In genomic region chr4:33413791-33414190, GRCm38 (mm10) we compare ENCODE assay signal across 16 mouse cellular contexts.
DNase-seq lines count a peak whose midpoint lies in the region; ATAC-seq and TF ChIP-seq lines count a peak whose summit lies in the region.
"Had no signal": no experiment of that assay in that cellular context is flagged by ENCODE, and none has a peak within 500 bp of the region (broad histone marks: within the 10 kb centered on the region; RNA-seq: fewer than 3 reads in every experiment).

No protein-coding gene starts in this region.

- 78% methylated on average over 4 of the region's 4 CpGs for WGBS in kidney, embryonic 15.5 days
- 76% methylated on average over 4 of the region's 4 CpGs for WGBS in heart, postnatal 0 days
- WGBS in stomach, postnatal 0 days: 68% methylated on average over 4 of the region's 4 CpGs

- no peaks in the 10 kb centered on the region for H3K27me3 ChIP-seq in kidney, embryonic 15.5 days
- H3K27me3 ChIP-seq in heart, postnatal 0 days (ENCODE audit: control insufficient read depth, insufficient read depth, low read length): no peaks in the 10 kb centered on the region
- no peaks in the 10 kb centered on the region for H3K27me3 ChIP-seq in stomach, postnatal 0 days (ENCODE audit: control insufficient read depth, insufficient read depth, low read length)
- H3K27me3 ChIP-seq: limb, embryonic 13.5 days; megakaryocyte, embryonic 14.5 days; neural tube, embryonic 15.5 days had no signal

- H3K36me3 ChIP-seq in kidney, embryonic 15.5 days: no peaks in the 10 kb centered on the region; the same call in 1 of the 2 replicates
- no peaks in the 10 kb centered on the region for H3K36me3 ChIP-seq in heart, postnatal 0 days (replicated peaks; ENCODE audit: control insufficient read depth, insufficient read depth, low read length)
- no peaks in the 10 kb centered on the region for H3K36me3 ChIP-seq in stomach, postnatal 0 days (ENCODE audit: control insufficient read depth, insufficient read depth, low read length)
- H3K36me3 ChIP-seq: neural tube, embryonic 15.5 days had no signal

- H3K4me1 ChIP-seq in kidney, embryonic 15.5 days: no peaks in the 10 kb centered on the region
- no peaks in the 10 kb centered on the region for H3K4me1 ChIP-seq in heart, postnatal 0 days (ENCODE audit: control insufficient read depth, insufficient read depth)
- no peaks in the 10 kb centered on the region for H3K4me1 ChIP-seq in stomach, postnatal 0 days (replicated peaks; ENCODE audit: control insufficient read depth, insufficient read depth)
- H3K4me1 ChIP-seq: neural tube, embryonic 15.5 days had no signal

- H3K4me2 ChIP-seq in kidney, embryonic 15.5 days: no peak overlapping the region
- H3K4me2 ChIP-seq in heart, postnatal 0 days (ENCODE audit: low read depth, low read length): no peak overlapping the region
- no peak overlapping the region for H3K4me2 ChIP-seq in stomach, postnatal 0 days (replicated peaks; ENCODE audit: low read depth)
- H3K4me2 ChIP-seq: limb, embryonic 13.5 days; neural tube, embryonic 15.5 days had no signal

- H3K9me3 ChIP-seq in kidney, embryonic 15.5 days (replicated peaks): no peaks in the 10 kb centered on the region
- H3K9me3 ChIP-seq in heart, postnatal 0 days (replicated peaks; ENCODE audit: control insufficient read depth, low read length): no peaks in the 10 kb centered on the region
- no peaks in the 10 kb centered on the region for H3K9me3 ChIP-seq in stomach, postnatal 0 days (ENCODE audit: control insufficient read depth, low read length)
- H3K9me3 ChIP-seq: limb, embryonic 13.5 days; megakaryocyte, embryonic 14.5 days; neural tube, embryonic 15.5 days had no signal

- DNase-seq in kidney, postnatal 10 days: peak; percentile 50
- peak; percentile 12 for DNase-seq in urinary bladder, postnatal 14 days (ENCODE audit: low spot score)
- DNase-seq in urinary bladder, postnatal 25 days (ENCODE audit: low spot score): no peak
- DNase-seq in heart, postnatal 0 days (ENCODE audit: low spot score): peak; percentile 8
- no peak for DNase-seq in frontal cortex, adult 2 months (ENCODE audit: extremely low spot score in 1 of 2, low spot score in 1 of 2)
- DNase-seq in stomach, postnatal 0 days (ENCODE audit: low spot score): no peak
- DNase-seq: cerebellum, adult 2 months; kidney, postnatal 25 days; thymus, adult 2 months had no signal

- no peak overlapping the region for H3K9ac ChIP-seq in kidney, embryonic 15.5 days
- no peak overlapping the region for H3K9ac ChIP-seq in heart, postnatal 0 days (replicated peaks; ENCODE audit: low read depth, low read length)
- no peak overlapping the region for H3K9ac ChIP-seq in stomach, postnatal 0 days (ENCODE audit: low read length)
- H3K9ac ChIP-seq: limb, embryonic 13.5 days; neural tube, embryonic 15.5 days had no signal

- TF ChIP-seq CTCF in heart, postnatal 0 days (IDR thresholded peaks at IDR 0.05; ENCODE audit: low read depth): no peak
- no peak for TF ChIP-seq CTCF in stomach, postnatal 0 days (IDR thresholded peaks at IDR 0.05; ENCODE audit: low read depth)

- no peak overlapping the region for H3K4me3 ChIP-seq in kidney, embryonic 15.5 days (replicated peaks)
- no peak overlapping the region for H3K4me3 ChIP-seq in heart, postnatal 0 days (ENCODE audit: low read depth, low read length)
- no peak overlapping the region for H3K4me3 ChIP-seq in stomach, postnatal 0 days (ENCODE audit: low read depth, low read length)
- H3K4me3 ChIP-seq: erythroblast, embryonic 14.5 days; limb, embryonic 13.5 days; megakaryocyte, embryonic 14.5 days; neural tube, embryonic 15.5 days had no signal

- no peak for TF ChIP-seq EP300 in heart, postnatal 0 days (IDR thresholded peaks at IDR 0.05; ENCODE audit: low read depth)
- no peak for TF ChIP-seq EP300 in stomach, postnatal 0 days (optimal IDR thresholded peaks at IDR 0.05)

- ATAC-seq in kidney, embryonic 15.5 days (replicated peaks; ENCODE audit: low FRiP score): no peak
- no peak for ATAC-seq in heart, postnatal 0 days (ENCODE audit: insufficient read depth, low read depth)
- no peak for ATAC-seq in stomach, postnatal 0 days (ENCODE audit: low FRiP score, low TSS enrichment)
- ATAC-seq: CD4-positive, CD25-positive, alpha-beta regulatory T cell, adult 4 months; inflammation-experienced regulatory T-cells, adult 6 months had no signal

- no peak overlapping the region for H3K27ac ChIP-seq in kidney, embryonic 15.5 days
- H3K27ac ChIP-seq in heart, postnatal 0 days (ENCODE audit: low read depth): no peak overlapping the region
- no peak overlapping the region for H3K27ac ChIP-seq in stomach, postnatal 0 days (replicated peaks)
- H3K27ac ChIP-seq: limb, embryonic 13.5 days; neural tube, embryonic 15.5 days had no signal

Comparison
In these comparisons a context has a peak if more than half of its experiments do, and no peak if none do; other contexts are left out.
1. DNase-seq: peak in kidney, postnatal 10 days (single experiment), urinary bladder, postnatal 14 days (single experiment) and heart, postnatal 0 days (single experiment); none in urinary bladder, postnatal 25 days (single experiment), frontal cortex, adult 2 months (0 of 2) and stomach, postnatal 0 days (single experiment).